Mouse (Mus musculus): ENCODE measurements around the gene Gm5475. TPM values are rescaled to one million over a fixed set of nuclear protein-coding genes. Genes with fewer than 3 reads are reported as not detected.

Gm5475 gene
- polyA plus RNA-seq, 1 experiment from 2014 or later: 0.77 TPM

GRCm38 (mm10) chr15:100387544-100388223 lies 34.3 kb upstream of the Gm5475 start:
- ATAC-seq: no peak
- Histone ChIP-seq H3K4me3 (ENCODE audit: low read depth, low read length) (no peak overlapping the region), H3K9me3 (ENCODE audit: control insufficient read depth) (no peaks in the 10 kb centered on the region), H3K4me1 (replicated peaks; ENCODE audit: control insufficient read depth, insufficient read depth, low read length) (no peaks in the 10 kb centered on the region), H3K4me2 (replicated peaks; ENCODE audit: low read depth) (no peak overlapping the region), H3K27me3 (replicated peaks; ENCODE audit: control insufficient read depth, insufficient read depth, low read length) (no peaks in the 10 kb centered on the region), H3K9ac (ENCODE audit: low read depth, low read length) (no peak overlapping the region), H3K36me3 (ENCODE audit: control insufficient read depth, insufficient read depth) (no peaks in the 10 kb centered on the region), H3K27ac (ENCODE audit: low read depth, low read length) (no peak overlapping the region)
- 77% methylated on average over 17 of the region's 17 CpGs for WGBS
- no peak for TF ChIP-seq CTCF (IDR thresholded peaks at IDR 0.05; ENCODE audit: low read depth)

- Histone ChIP-seq H3K27ac (ENCODE audit: low read depth, low read length) (no peak overlapping the region), H3K4me1 (replicated peaks; ENCODE audit: control insufficient read depth, insufficient read depth, low read length) (no peaks in the 10 kb centered on the region), H3K36me3 (ENCODE audit: control insufficient read depth, insufficient read depth) (0 out of 2 replicates have a peak, but pooled peaks cover 1% of the 10 kb centered on the region), H3K4me3 (ENCODE audit: low read depth, low read length) (no peak overlapping the region), H3K9ac (ENCODE audit: low read depth, low read length) (no peak overlapping the region), H3K4me2 (replicated peaks; ENCODE audit: low read depth) (no peak overlapping the region), H3K9me3 (ENCODE audit: control insufficient read depth) (no peaks in the 10 kb centered on the region), H3K27me3 (replicated peaks; ENCODE audit: control insufficient read depth, insufficient read depth, low read length) (no peaks in the 10 kb centered on the region)
- no peak for ATAC-seq
- 89% methylated on average over 16 of the region's 16 CpGs for WGBS
- no peak for TF ChIP-seq CTCF (IDR thresholded peaks at IDR 0.05; ENCODE audit: low read depth)
These were observed 33.6 kb upstream of the Gm5475 start for GRCm38 (mm10) chr15:100388224-100388835.

- TF ChIP-seq CTCF (IDR thresholded peaks at IDR 0.05; ENCODE audit: low read depth): no peak
- no peaks in the 10 kb centered on the region for H3K4me1 ChIP-seq (replicated peaks; ENCODE audit: control insufficient read depth, insufficient read depth, low read length)
- ATAC-seq: no peak
- no peaks in the 10 kb centered on the region for H3K27me3 ChIP-seq (replicated peaks; ENCODE audit: control insufficient read depth, insufficient read depth, low read length)
- no peak overlapping the region for H3K4me3 ChIP-seq (ENCODE audit: low read depth, low read length)
- no peak overlapping the region for H3K4me2 ChIP-seq (replicated peaks; ENCODE audit: low read depth)
- peaks cover 7% of the 10 kb centered on the region; the same call in 1 of the 2 replicates for H3K36me3 ChIP-seq (ENCODE audit: control insufficient read depth, insufficient read depth)
- no peak overlapping the region for H3K9ac ChIP-seq (ENCODE audit: low read depth, low read length)
- no peak overlapping the region for H3K27ac ChIP-seq (ENCODE audit: low read depth, low read length)
- H3K9me3 ChIP-seq (ENCODE audit: control insufficient read depth): no peaks in the 10 kb centered on the region
- WGBS: 81% methylated on average over 9 of the region's 9 CpGs
These were observed 33.1 kb upstream of the Gm5475 start for GRCm38 (mm10) chr15:100388886-100389285.

- Histone ChIP-seq H3K4me2 (replicated peaks; ENCODE audit: low read depth) (no peak overlapping the region), H3K27ac (ENCODE audit: low read depth, low read length) (no peak overlapping the region), H3K27me3 (replicated peaks; ENCODE audit: control insufficient read depth, insufficient read depth, low read length) (no peaks in the 10 kb centered on the region), H3K9ac (ENCODE audit: low read depth, low read length) (no peak overlapping the region), H3K9me3 (ENCODE audit: control insufficient read depth) (no peaks in the 10 kb centered on the region), H3K36me3 (ENCODE audit: control insufficient read depth, insufficient read depth) (peaks cover 28% of the 10 kb centered on the region), H3K4me1 (replicated peaks; ENCODE audit: control insufficient read depth, insufficient read depth, low read length) (no peaks in the 10 kb centered on the region), H3K4me3 (ENCODE audit: low read depth, low read length) (no peak overlapping the region)
- 64% methylated on average over 7 of the region's 7 CpGs for WGBS
- TF ChIP-seq CTCF (IDR thresholded peaks at IDR 0.05; ENCODE audit: low read depth): no peak
- no peak for ATAC-seq
These were observed 30.9 kb upstream of the Gm5475 start for GRCm38 (mm10) chr15:100391066-100391465.

- Histone ChIP-seq H3K27ac (ENCODE audit: low read depth, low read length) (no peak overlapping the region), H3K9ac (ENCODE audit: low read depth, low read length) (no peak overlapping the region), H3K4me2 (replicated peaks; ENCODE audit: low read depth) (no peak overlapping the region), H3K4me3 (ENCODE audit: low read depth, low read length) (no peak overlapping the region), H3K4me1 (replicated peaks; ENCODE audit: control insufficient read depth, insufficient read depth, low read length) (no peaks in the 10 kb centered on the region), H3K9me3 (ENCODE audit: control insufficient read depth) (no peaks in the 10 kb centered on the region), H3K36me3 (ENCODE audit: control insufficient read depth, insufficient read depth) (peaks cover 33% of the 10 kb centered on the region), H3K27me3 (replicated peaks; ENCODE audit: control insufficient read depth, insufficient read depth, low read length) (no peaks in the 10 kb centered on the region)
- no peak for TF ChIP-seq CTCF (IDR thresholded peaks at IDR 0.05; ENCODE audit: low read depth)
- no peak for ATAC-seq
- WGBS: 86% methylated on average over 7 of the region's 7 CpGs
These were observed 30.3 kb upstream of the Gm5475 start for GRCm38 (mm10) chr15:100391599-100391998.

GRCm38 (mm10) chr15:100393016-100393415 lies 28.9 kb upstream of the Gm5475 start:
- 82% methylated on average over 11 of the region's 11 CpGs for WGBS
- no peaks in the 10 kb centered on the region for H3K27me3 ChIP-seq (replicated peaks; ENCODE audit: control insufficient read depth, insufficient read depth, low read length)
- no peak for TF ChIP-seq CTCF (IDR thresholded peaks at IDR 0.05; ENCODE audit: low read depth)

More at GRCm38 (mm10) chr15:100393016-100393415, 28.9 kb upstream of the Gm5475 start:
- Histone ChIP-seq H3K4me2 (replicated peaks; ENCODE audit: low read depth) (no peak overlapping the region), H3K27ac (ENCODE audit: low read depth, low read length) (no peak overlapping the region; the same call in 1 of the 2 replicates), H3K4me1 (replicated peaks; ENCODE audit: control insufficient read depth, insufficient read depth, low read length) (no peaks in the 10 kb centered on the region), H3K36me3 (ENCODE audit: control insufficient read depth, insufficient read depth) (peaks cover 47% of the 10 kb centered on the region), H3K9me3 (ENCODE audit: control insufficient read depth) (no peaks in the 10 kb centered on the region), H3K4me3 (ENCODE audit: low read depth, low read length) (no peak overlapping the region), H3K9ac (ENCODE audit: low read depth, low read length) (no peak overlapping the region)
- ATAC-seq: no peak

Data from intestine, postnatal 0 days (tissue).